Mouse (Mus musculus): ENCODE results near the gene Ccser1.
"Not testable (repeated sequence)": the region's sequence is repeated elsewhere in the genome, so short reads cannot be mapped to it uniquely, and the experiment has no call there.

Ccser1 gene

DNA sequence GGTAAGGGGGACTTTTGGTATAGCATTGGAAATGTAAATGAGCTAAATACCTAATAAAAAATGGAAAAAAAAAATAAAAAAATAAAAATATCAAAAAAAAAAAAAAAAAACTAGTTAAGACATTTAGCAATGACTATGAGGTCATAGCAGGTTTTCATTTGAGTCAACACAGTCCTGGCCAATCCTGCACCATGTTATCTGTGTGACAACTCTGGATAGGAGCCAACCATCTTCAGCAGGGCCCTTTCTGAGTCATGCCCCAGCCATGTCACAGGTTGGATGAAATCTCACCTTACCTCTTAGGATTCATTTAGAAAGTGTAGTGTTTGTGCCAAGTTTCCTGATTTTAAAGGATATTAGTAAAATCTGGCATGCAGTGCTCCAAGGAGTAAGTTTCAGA is 45.2 kb downstream of the Ccser1 start:
- no peak for DNase-seq (ENCODE audit: low spot score)

DNA sequence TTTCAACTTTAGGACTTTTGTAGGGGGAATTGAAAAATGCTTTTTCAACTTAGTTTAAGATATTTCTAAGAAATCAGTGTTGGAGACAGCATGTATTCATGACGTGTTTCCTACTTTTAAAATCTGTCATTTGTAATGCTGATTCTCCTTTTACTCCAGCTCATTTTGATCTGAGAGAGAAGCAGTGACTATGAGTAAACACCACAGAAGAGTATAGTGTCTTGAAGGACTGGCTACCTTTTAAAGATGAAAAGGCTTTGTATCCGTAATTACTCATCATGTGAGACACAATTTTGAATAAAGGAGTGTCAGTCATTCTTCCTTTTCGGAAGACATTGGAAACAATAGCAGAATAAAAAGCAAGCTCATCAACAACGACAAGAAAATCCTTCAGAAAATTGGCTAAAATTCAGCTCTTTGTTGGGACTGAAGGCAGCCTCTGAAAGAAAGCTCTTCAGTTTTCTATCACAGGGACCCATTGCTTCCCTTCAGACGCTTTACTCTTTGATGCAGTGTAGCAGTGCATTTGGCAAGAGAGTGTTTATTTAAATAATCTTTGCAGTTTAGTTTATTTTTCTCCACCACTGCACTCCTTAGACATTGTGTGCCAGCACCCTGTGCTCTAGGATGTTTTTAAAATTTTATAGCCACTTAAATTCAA is 50.1 kb downstream of the Ccser1 start:
- DNase-seq (ENCODE audit: low spot score), result no peak

DNA sequence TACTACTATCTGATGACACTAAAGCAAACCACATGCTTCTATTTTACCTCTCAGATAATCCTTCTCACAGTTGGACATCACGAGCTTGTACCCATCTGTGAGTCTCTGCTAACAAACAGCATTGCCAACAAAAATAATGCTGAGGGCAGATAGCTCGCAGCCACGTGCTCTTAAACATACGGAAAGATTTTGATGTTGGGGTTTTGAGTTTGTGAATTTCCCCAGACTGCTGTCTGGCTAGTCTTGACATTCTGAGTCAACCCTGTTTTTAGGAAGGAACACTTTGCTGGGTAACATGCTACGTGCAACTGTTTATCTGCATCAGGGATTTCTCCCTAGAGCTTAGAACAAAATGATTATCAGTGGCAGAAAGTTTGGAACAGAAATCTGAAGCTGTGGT is 52.9 kb downstream of the Ccser1 start:
- DNase-seq (ENCODE audit: low spot score), result no peak

DNA sequence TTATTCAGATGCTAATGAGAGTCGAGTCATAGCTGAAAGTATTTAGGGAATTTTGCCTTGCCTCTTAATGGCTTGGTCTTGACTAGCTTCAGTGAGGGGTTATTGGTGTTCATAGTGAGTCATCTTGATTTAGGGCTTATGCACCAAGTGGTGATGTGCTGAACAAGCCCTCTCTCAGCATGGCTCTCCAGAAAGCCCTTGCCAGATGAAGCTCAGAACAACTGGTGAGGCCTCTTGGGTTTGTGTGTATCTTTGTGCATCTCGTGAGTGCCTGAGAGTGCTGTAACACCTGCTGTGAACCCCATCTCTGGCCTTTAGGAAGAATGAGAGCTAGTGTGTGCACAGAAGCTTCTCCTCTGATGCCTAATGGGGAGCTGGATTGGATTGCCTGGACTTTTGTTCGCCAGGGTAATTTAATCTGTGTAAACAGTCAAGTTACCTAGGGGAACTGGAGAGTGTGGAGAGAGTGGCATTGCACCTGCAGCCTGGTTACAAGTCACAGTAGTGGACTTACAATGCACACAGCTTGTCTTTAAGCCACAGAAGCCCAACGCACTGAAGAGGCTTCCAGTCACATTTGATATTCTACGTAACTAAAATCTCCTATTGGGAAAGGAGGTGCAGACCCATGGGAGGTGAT is 53.5 kb downstream of the Ccser1 start:
- DNase-seq (ENCODE audit: low spot score), result no peak

DNA sequence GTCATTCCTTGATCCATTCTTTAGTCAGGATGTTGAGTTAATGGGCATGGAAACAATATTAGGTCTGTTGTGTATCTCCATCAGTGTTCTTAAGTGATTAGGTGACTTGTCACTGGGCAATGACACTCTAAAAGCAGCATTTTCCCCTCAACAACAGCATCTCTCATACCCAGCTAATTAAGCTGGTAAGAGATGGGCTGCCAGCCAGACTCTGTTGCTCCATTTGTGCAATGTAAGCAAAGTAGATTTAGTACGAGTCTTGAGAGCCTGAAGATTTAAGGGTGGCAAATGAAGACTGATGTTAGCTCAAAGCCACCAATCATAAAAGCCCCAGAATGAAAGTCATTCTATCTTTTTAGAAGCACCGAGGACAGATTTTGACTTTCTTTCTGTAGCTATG is 60.5 kb downstream of the Ccser1 start:
- DNase-seq (ENCODE audit: low spot score), result no peak

DNA sequence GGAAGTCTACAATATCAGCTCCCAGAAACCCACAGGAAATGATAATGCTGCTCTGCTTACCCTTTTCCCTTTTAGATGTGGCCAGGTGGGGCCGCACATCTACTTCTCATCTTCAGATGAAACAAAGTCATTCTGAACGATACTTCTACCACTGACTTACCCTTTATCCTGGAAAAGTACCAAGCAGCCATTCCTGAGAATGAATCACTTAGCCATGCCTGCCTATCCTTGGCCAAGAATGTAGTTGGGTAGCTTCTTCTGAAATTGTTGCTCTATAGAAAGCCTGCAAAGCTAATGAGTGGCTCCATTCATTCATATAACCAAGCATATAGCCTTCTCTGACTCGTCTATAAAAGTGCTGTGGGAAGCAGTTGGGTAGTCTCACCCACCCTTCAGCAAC is 62.4 kb downstream of the Ccser1 start:
- no peak for DNase-seq (ENCODE audit: low spot score)

DNA sequence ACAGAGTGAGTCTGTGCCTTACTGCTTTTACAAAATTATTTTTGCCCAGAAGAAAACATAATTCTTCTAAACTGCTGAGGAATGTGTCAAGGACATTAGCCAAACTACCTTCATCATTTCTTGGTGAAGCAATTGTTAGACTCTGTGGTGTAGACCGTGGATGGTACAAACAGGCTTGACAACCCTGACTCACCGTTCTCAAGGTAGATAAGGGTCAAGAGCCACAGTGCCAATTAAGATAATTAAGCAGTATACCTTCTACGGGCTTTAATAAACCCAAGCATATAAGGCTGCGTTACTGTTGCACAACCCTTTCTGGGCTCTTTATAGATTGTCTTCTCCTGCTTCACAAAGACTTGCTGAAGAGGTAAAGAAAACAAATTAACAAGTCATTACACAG is 66.4 kb downstream of the Ccser1 start:
- no peak for DNase-seq (ENCODE audit: low spot score)

DNA sequence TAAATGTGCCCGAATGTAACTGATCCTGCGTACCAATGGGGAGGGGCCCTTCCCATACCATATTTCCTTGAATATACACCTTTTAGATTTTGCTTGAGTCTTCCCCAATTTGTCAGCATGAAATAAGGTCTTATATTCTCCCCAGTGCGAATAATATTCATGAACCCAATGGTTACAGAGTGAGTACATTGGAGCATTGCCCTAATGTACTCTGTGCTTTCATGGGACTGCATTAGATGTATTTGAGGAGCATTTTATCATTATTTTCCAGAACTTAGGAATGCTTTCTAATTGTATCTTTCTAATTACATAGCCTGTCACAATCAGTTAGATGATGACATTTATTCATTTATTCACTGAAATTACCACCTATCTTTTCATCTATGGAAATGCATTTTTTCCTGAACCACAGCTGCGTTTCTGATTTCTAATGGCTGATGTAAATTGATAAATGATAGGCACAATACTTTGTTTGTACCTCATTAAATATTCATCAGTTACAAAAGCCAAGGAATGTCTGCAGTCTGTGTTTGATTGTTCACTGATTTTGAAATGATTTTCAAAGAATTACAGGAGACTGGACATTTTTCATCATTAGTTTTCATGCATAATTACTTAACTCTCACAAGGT is 67.8 kb downstream of the Ccser1 start:
- no peak for DNase-seq (ENCODE audit: low spot score)

DNA sequence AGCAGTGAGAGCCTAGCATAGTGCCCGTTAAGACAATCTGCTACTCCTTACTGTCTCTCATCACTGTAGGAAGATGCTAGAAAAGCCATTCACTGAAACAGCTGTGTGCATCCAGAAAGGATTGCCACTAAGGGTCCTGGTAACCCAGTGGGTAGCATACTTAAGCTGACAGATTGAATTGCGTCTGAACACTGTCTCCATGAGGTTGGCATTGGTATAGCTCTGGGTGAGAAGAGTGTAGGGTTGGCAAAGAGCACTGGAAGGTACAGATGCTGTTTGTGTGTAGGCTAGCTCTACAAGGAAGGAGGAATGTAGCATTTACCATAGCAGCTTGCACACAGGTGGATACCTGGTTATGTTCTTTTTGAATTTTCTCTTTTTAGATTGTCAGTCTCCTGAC is 68.6 kb downstream of the Ccser1 start:
- DNase-seq (ENCODE audit: low spot score), result no peak

DNA sequence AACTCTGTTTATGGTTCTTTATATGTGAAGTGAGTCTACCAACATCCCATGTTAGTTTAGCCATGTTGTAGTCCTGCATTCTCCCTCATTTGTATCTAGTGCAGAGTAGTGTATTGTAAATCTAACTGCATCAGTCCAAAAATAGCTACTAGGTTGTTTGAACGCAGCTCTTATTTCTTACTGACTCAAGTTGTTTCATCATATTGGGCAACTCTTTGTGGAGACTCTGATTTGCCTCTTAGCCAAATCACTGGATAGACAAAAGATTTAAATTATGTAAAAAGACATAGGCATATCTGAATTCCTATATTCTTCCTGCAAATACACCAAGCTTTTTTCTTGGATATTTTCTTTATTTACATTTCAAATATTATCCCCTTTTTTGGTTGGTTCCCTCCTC is 71.1 kb downstream of the Ccser1 start:
- DNase-seq (ENCODE audit: low spot score), result no peak

DNA sequence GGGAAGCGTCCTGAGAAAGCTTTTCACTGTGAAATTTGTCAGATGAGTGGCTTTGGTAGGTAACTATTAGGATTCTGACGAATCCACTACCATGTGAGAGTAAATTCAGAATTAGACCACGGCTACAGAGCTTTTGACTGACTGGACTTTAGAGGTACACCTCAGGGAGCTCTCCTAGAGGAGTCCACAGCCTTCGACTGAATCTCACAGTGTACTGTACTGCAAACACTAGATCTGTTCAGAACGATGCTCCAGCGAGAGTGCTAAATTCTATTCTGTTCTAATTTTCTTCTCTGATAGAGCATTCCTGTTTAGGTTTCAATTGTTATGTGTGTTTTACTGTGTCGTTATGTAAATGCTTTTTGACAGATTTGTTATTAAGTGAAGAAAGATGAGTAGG is 72.8 kb downstream of the Ccser1 start:
- no peak for DNase-seq (ENCODE audit: low spot score)

DNA sequence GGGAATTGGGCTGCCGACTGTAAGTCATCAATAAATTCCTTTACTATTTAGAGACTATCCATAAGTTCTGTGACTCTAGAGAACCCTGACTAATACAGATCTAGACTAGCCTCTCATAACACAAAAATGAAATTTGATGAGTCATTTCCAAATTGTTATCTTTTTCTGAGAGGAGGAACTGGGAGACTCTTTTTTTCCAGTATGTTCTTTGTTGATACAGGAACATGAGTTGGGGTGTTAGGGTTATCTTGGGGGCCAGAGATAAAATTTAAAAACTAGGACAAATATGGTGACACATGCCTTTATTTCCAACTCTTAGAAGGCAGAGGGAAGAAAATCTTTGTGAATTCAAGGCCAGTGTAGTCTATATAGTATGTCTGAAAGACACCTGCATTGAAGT is 75.8 kb downstream of the Ccser1 start:
- not testable (repeated sequence) for DNase-seq (ENCODE audit: low spot score)

DNA sequence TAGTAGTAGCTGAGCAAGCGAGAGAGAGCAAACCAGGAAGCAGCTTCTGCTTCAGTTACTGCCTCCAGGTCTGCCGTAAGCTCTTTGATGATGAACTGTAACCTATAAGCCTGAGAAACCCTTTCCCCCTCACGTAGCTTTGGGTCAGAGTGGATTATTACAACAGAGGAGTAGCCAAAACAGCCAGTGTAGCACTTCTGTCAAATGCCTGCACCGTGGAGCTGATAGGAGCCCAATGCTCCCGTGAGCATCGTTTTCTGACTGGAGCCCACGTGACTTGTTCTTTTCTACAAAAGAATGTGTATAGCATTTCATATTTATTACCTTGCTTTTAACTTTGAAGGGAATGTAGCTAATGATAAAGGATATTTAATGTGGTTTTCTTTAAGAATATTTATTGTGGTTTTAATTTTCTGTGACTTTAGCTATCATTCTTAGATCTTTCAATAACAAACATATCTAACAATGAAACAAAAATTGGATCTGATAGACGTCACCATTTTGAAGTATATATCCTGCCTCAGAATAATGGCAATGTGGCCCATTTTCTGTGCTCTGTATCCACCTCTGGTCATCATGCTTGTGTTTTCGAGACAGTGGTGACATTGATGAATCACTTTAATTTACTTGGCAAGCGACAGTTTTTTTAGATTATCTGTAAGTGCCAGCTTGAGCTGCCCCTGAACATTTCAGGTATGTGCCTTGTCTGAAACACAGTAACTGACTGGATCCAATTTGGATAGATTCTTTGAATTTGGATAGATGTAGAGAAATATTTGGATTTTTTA is 78.9 kb downstream of the Ccser1 start:
- DNase-seq (ENCODE audit: low spot score), result no peak

DNA sequence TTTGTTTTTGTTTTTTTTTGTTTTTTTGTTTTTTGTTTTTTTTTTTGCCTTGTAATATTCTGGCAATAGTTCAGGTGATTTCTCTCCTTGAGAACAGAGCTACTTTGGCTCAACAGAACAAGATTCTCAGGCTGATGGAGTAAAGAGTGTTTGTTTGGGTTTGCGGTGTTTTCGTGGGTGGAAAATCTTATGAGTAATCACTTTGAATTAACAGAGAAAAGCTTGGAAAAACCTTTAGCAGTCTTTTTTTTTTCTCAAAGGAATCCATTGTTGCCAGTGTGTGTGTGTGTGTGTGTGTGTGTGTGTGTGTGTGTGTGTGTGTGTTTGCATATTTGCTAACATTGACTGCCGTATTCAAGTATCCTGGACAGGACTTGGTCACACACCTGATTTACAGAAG is 81.3 kb downstream of the Ccser1 start:
- no peak for DNase-seq (ENCODE audit: low spot score)

DNA sequence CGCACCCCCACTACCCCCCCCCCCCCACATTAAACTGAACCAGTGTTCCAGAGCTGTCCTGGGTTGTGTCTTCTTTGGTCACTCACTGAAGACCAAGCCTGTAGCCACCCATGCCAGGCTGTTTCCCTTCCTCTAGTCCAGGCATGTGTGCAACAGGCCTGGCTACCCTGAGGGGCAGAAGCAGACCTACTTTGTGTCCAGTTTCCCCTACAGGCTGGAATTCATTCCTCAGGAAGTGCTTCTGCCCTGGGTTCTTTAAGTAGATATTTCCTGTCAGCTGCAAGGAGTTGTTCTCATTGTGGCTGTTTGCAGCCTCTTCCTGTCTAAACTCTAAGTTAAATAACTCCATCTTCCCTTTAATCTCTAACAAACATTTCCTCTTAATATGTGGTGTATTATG is 82.3 kb downstream of the Ccser1 start:
- no peak for DNase-seq (ENCODE audit: low spot score)

DNA sequence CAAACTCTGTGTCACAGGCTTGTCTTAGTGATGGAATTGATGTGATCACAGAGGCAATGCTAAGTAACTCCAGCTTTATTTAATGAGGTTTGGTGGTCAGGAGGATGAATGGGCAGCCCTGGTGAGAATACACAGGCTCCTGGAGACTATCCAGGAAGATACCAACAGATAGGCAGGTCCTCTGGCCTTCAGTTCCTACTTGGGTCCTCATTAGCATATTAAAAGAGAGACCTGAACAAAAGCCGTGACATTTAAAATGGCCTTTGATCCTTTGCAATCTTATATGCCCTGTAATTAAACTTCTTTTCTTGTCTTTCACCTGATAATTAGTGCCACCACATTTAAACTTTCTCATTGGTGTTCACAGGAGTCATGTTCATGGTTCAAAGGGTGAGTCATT is 83.2 kb downstream of the Ccser1 start:
- no peak for DNase-seq (ENCODE audit: low spot score)

DNA sequence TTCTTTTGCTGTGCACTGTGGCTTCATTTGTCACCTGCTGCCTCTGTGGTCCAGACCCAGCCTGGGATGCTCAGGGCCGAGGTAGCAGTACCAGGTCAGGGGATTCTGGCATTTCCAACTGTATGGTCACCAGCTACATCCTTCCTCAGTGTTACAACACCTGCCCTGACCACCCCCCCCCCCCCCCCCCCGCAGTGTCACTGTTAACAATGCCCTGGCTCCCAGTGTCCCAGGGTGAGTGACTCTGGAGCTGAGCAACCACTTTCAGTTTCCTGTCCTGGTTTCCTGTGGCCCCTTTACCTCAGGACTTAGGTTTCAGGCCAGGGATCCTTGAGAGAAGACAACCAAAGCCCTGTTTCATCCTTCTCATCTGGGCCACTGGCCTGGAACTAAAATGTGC is 90.9 kb downstream of the Ccser1 start:
- DNase-seq (ENCODE audit: low spot score), result no peak

DNA sequence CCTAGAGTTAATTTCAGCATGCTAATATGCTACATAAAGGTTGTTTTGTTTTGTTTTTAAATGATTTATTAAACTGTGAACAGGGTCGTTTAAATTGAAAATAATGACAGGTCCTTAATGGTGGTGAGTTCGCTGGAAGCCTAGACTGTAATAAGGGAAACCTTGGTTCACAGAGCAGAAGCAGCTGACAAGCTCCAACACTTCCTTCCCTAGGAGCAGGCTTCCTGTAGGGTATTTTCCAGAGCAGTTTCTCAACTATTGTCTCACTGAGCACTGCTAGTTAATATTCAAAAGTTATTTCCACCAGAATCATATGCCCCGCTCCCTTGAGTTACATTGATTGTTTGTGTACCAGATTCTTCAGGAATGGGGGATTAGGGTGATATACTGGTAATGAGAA is 93.3 kb downstream of the Ccser1 start:
- DNase-seq (ENCODE audit: low spot score), result no peak

DNA sequence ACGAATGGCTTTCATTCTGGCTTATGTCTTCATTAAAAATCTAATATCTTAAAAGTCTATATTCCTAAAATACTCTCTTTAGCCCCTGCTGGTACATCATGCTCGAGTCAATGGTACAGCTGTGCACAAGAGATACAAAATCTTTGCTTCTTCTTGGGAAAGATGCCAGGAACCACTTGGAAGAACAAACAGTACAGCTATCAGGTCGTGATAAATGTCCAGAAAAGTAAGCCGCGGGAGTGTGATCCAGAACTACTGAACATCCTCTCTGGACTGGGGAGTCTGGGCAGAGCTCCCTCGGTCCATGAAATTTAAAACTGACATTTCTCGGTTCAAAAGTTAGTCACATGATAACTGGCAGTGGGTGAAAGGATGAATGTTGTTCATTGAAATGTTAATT is 99.4 kb downstream of the Ccser1 start:
- no peak for DNase-seq (ENCODE audit: low spot score)

DNA sequence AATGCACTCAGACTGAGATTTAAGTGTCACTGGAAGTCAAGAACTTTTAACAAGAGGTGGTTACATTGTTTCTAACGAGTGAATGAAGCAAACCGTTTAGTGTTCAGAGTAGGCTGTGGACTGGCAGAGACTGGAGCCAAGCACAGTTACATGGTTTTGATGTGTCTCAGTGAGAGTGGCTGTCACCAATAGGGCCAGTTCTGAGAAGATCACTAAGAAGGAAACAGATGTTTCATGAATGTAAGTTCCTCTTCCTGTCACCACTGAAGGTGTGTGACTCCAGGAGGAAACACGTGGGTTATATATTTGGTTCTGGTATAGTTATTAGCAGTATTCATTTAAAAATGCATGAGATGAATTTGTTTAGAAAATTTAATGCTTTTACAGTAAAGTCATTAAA is 112.8 kb downstream of the Ccser1 start:
- DNase-seq (ENCODE audit: low spot score), result no peak

DNA sequence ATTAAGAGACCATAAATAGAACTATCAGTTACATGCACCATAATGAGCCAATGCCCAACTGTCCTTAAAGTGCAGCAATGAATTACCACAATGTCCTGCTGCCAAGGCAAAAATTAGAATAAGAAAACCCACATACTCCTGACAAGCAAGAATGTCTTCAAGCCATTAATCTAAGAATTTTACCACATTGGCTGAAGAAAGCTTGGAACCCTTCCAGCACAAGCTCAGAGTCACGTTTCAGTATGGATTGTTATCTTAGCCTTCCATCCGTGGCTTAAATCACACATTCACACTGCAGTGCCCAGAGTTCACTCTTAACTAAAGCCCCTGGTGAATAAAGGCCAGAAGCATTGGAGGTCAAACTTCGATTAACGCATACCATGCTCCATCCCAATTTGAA is 115.4 kb downstream of the Ccser1 start:
- no peak for DNase-seq (ENCODE audit: low spot score)

DNA sequence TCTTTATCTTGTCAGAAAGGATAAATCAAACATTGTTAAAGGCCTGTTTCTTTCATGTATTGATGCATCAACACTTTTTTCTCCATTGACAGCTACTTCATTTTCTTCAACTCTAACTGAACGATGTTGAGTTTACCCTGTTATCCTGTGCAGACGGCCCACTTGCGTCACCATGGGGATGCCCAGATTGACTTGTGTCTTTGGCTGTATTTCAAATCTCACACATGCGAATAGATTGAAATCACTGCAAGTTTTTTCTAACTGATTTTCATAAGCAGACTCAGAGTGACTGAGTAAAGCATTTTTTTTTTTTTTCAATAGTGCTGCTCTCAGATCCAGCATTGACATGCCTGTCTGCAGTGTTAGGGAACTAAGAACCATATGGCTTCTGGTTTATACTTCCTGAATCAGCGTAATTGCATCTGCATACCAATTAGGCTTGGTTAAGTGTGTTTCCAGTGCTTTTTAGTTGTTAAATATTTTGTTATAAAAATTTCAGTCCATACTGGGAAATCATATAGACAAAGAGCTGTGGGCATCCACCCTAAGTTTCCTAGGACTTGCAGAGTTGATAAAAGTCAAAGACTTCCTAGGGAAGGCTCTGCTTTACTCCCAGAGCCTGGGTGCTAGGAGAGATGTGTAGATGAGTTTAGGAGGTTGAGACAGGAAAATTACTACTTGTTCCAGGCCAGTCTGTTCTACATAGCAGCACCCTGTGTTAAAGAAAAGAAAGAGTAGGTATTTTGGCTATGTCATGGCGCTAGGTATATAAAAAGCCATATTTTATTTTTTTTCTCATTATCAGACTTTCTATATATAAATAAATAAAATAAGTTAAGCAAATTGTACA is 116.3 kb downstream of the Ccser1 start:
- DNase-seq (ENCODE audit: low spot score), result peak; percentile 40

Measured in layer of hippocampus, adult 11-12 months (tissue).